Mouse (Mus musculus): ENCODE measurements at regions not wholly inside any gene's neighbourhood (a gene's known extent, or its start where the extent isn't known, plus 50 kb on each side); places are given as distances from the start of the nearest gene placed in this dataset.

GRCm38 (mm10) chr13:101371906-101372305, 396.1 kb downstream of the Pik3r1 start:
- H3K9me3 ChIP-seq (ENCODE audit: control insufficient read depth, low read length): no peaks in the 10 kb centered on the region

GRCm38 (mm10) chr13:101368170-101368569, 399.8 kb downstream of the Pik3r1 start:
- Histone ChIP-seq H3K4me2 (replicated peaks) (no peak overlapping the region), H3K27me3 (ENCODE audit: control insufficient read depth, insufficient read depth, low read length) (no peaks in the 10 kb centered on the region), H3K4me1 (replicated peaks; ENCODE audit: control insufficient read depth, insufficient read depth, low read length) (no peaks in the 10 kb centered on the region), H3K9me3 (ENCODE audit: control insufficient read depth, low read length) (no peaks in the 10 kb centered on the region), H3K27ac (no peak overlapping the region), H3K4me3 (replicated peaks; ENCODE audit: low read length) (no peak overlapping the region), H3K36me3 (replicated peaks; ENCODE audit: control insufficient read depth, insufficient read depth) (no peaks in the 10 kb centered on the region), H3K9ac (no peak overlapping the region)
- 86% methylated on average over 5 of the region's 5 CpGs for WGBS
- no peak for ATAC-seq (ENCODE audit: low FRiP score)
- DNase-seq (ENCODE audit: low spot score): no peak

More at GRCm38 (mm10) chr13:101371906-101372305, 396.1 kb downstream of the Pik3r1 start:
- Histone ChIP-seq H3K4me3 (replicated peaks; ENCODE audit: low read length) (no peak overlapping the region), H3K4me2 (replicated peaks) (no peak overlapping the region), H3K27ac (no peak overlapping the region), H3K4me1 (replicated peaks; ENCODE audit: control insufficient read depth, insufficient read depth, low read length) (no peaks in the 10 kb centered on the region), H3K36me3 (replicated peaks; ENCODE audit: control insufficient read depth, insufficient read depth) (no peaks in the 10 kb centered on the region), H3K27me3 (ENCODE audit: control insufficient read depth, insufficient read depth, low read length) (no peaks in the 10 kb centered on the region), H3K9ac (no peak overlapping the region)
- WGBS: 93% methylated on average over 1 of the region's 1 CpGs
- ATAC-seq (ENCODE audit: low FRiP score): no peak
- no peak for DNase-seq (ENCODE audit: low spot score)

- Histone ChIP-seq H3K4me3 (replicated peaks; ENCODE audit: low read length) (no peak overlapping the region), H3K4me2 (replicated peaks) (no peak overlapping the region), H3K9me3 (ENCODE audit: control insufficient read depth, low read length) (no peaks in the 10 kb centered on the region), H3K4me1 (replicated peaks; ENCODE audit: control insufficient read depth, insufficient read depth, low read length) (no peaks in the 10 kb centered on the region), H3K27me3 (ENCODE audit: control insufficient read depth, insufficient read depth, low read length) (no peaks in the 10 kb centered on the region), H3K9ac (no peak overlapping the region), H3K27ac (no peak overlapping the region), H3K36me3 (replicated peaks; ENCODE audit: control insufficient read depth, insufficient read depth) (no peaks in the 10 kb centered on the region)
- no peak for ATAC-seq (ENCODE audit: low FRiP score)
- WGBS: 90% methylated on average over 3 of the region's 3 CpGs
- DNase-seq (ENCODE audit: low spot score): no peak
Observed at GRCm38 (mm10) chr13:101355363-101355762, 412.7 kb downstream of the Pik3r1 start.

GRCm38 (mm10) chr13:101351123-101351522, 416.9 kb downstream of the Pik3r1 start:
- WGBS: 80% methylated on average over 4 of the region's 4 CpGs
- DNase-seq (ENCODE audit: low spot score) (no peak), ATAC-seq (ENCODE audit: low FRiP score) (no peak)
- H3K4me2 ChIP-seq (replicated peaks): no peak overlapping the region
- H3K27ac ChIP-seq: no peak overlapping the region
- no peaks in the 10 kb centered on the region for H3K27me3 ChIP-seq (ENCODE audit: control insufficient read depth, insufficient read depth, low read length)
- H3K9me3 ChIP-seq (ENCODE audit: control insufficient read depth, low read length): no peaks in the 10 kb centered on the region
- no peak overlapping the region for H3K4me3 ChIP-seq (replicated peaks; ENCODE audit: low read length)
- H3K9ac ChIP-seq: no peak overlapping the region
- H3K36me3 ChIP-seq (replicated peaks; ENCODE audit: control insufficient read depth, insufficient read depth): no peaks in the 10 kb centered on the region
- no peaks in the 10 kb centered on the region for H3K4me1 ChIP-seq (replicated peaks; ENCODE audit: control insufficient read depth, insufficient read depth, low read length)

GRCm38 (mm10) chr13:101349354-101349753, 418.7 kb downstream of the Pik3r1 start:
- H3K27ac ChIP-seq: no peak overlapping the region
- no peaks in the 10 kb centered on the region for H3K4me1 ChIP-seq (replicated peaks; ENCODE audit: control insufficient read depth, insufficient read depth, low read length)
- H3K4me3 ChIP-seq (replicated peaks; ENCODE audit: low read length): no peak overlapping the region
- DNase-seq (ENCODE audit: low spot score) (no peak), ATAC-seq (ENCODE audit: low FRiP score) (no peak)
- H3K27me3 ChIP-seq (ENCODE audit: control insufficient read depth, insufficient read depth, low read length): no peaks in the 10 kb centered on the region
- H3K4me2 ChIP-seq (replicated peaks): no peak overlapping the region
- no peaks in the 10 kb centered on the region for H3K9me3 ChIP-seq (ENCODE audit: control insufficient read depth, low read length)
- no peak overlapping the region for H3K9ac ChIP-seq
- no peaks in the 10 kb centered on the region for H3K36me3 ChIP-seq (replicated peaks; ENCODE audit: control insufficient read depth, insufficient read depth)
- 100% methylated on average over 2 of the region's 2 CpGs for WGBS

GRCm38 (mm10) chr13:101338280-101338872, 429.6 kb downstream of the Pik3r1 start:
- no peaks in the 10 kb centered on the region for H3K9me3 ChIP-seq (ENCODE audit: control insufficient read depth, low read length)
- no peaks in the 10 kb centered on the region for H3K27me3 ChIP-seq (ENCODE audit: control insufficient read depth, insufficient read depth, low read length)
- DNase-seq (ENCODE audit: low spot score): no peak
- no peak for ATAC-seq (ENCODE audit: low FRiP score)
- H3K36me3 ChIP-seq (replicated peaks; ENCODE audit: control insufficient read depth, insufficient read depth): no peaks in the 10 kb centered on the region
- H3K4me3 ChIP-seq (replicated peaks; ENCODE audit: low read length): no peak overlapping the region
- 92% methylated on average over 3 of the region's 3 CpGs for WGBS
- no peak overlapping the region for H3K27ac ChIP-seq
- H3K4me2 ChIP-seq (replicated peaks): no peak overlapping the region
- H3K4me1 ChIP-seq (replicated peaks; ENCODE audit: control insufficient read depth, insufficient read depth, low read length): no peaks in the 10 kb centered on the region
- H3K9ac ChIP-seq: no peak overlapping the region

- Histone ChIP-seq H3K36me3 (replicated peaks; ENCODE audit: control insufficient read depth, insufficient read depth) (no peaks in the 10 kb centered on the region), H3K9ac (no peak overlapping the region), H3K4me2 (replicated peaks) (no peak overlapping the region), H3K4me3 (replicated peaks; ENCODE audit: low read length) (no peak overlapping the region), H3K9me3 (ENCODE audit: control insufficient read depth, low read length) (no peaks in the 10 kb centered on the region), H3K27me3 (ENCODE audit: control insufficient read depth, insufficient read depth, low read length) (no peaks in the 10 kb centered on the region), H3K4me1 (replicated peaks; ENCODE audit: control insufficient read depth, insufficient read depth, low read length) (no peaks in the 10 kb centered on the region), H3K27ac (no peak overlapping the region)
- ATAC-seq (ENCODE audit: low FRiP score) (no peak), DNase-seq (ENCODE audit: low spot score) (no peak)
- WGBS: 66% methylated on average over 4 of the region's 4 CpGs
Observed at GRCm38 (mm10) chr13:101318621-101319020, 449.4 kb downstream of the Pik3r1 start.

GRCm38 (mm10) chr13:101316336-101316735, 451.7 kb downstream of the Pik3r1 start:
- DNase-seq (ENCODE audit: low spot score): no peak
- WGBS: 86% methylated on average over 4 of the region's 4 CpGs
- no peak for ATAC-seq (ENCODE audit: low FRiP score)
- no peak overlapping the region for H3K4me2 ChIP-seq (replicated peaks)
- no peak overlapping the region for H3K9ac ChIP-seq
- no peaks in the 10 kb centered on the region for H3K36me3 ChIP-seq (replicated peaks; ENCODE audit: control insufficient read depth, insufficient read depth)
- no peaks in the 10 kb centered on the region for H3K4me1 ChIP-seq (replicated peaks; ENCODE audit: control insufficient read depth, insufficient read depth, low read length)
- no peak overlapping the region for H3K4me3 ChIP-seq (replicated peaks; ENCODE audit: low read length)
- H3K27ac ChIP-seq: no peak overlapping the region
- no peaks in the 10 kb centered on the region for H3K27me3 ChIP-seq (ENCODE audit: control insufficient read depth, insufficient read depth, low read length)
- no peaks in the 10 kb centered on the region for H3K9me3 ChIP-seq (ENCODE audit: control insufficient read depth, low read length)

- Histone ChIP-seq H3K9me3 (ENCODE audit: control insufficient read depth, low read length) (no peaks in the 10 kb centered on the region), H3K36me3 (replicated peaks; ENCODE audit: control insufficient read depth, insufficient read depth) (no peaks in the 10 kb centered on the region), H3K27ac (no peak overlapping the region), H3K27me3 (ENCODE audit: control insufficient read depth, insufficient read depth, low read length) (no peaks in the 10 kb centered on the region), H3K9ac (no peak overlapping the region), H3K4me3 (replicated peaks; ENCODE audit: low read length) (no peak overlapping the region), H3K4me2 (replicated peaks) (no peak overlapping the region), H3K4me1 (replicated peaks; ENCODE audit: control insufficient read depth, insufficient read depth, low read length) (no peaks in the 10 kb centered on the region)
- ATAC-seq (ENCODE audit: low FRiP score) (no peak), DNase-seq (ENCODE audit: low spot score) (no peak)
Observed at GRCm38 (mm10) chr13:101314040-101314439, 454.0 kb downstream of the Pik3r1 start.
